Mouse (Mus musculus): ENCODE measurements around the gene 1700007K13Rik.

- TF ChIP-seq POLR2A (IDR thresholded peaks at IDR 0.05; ENCODE audit: insufficient read length, low read depth) (no peak), TCF3 (IDR thresholded peaks at IDR 0.05; ENCODE audit: insufficient read length, low read depth) (no peak), USF1 (IDR thresholded peaks at IDR 0.05; ENCODE audit: low read depth) (no peak), SRF (IDR thresholded peaks at IDR 0.05; ENCODE audit: control insufficient read depth, insufficient read length, low read depth) (no peak), REST (IDR thresholded peaks at IDR 0.05; ENCODE audit: insufficient read depth, insufficient read length) (no peak), TCF12 (IDR thresholded peaks at IDR 0.05; ENCODE audit: insufficient read depth, poor library complexity, severe bottlenecking) (no peak), POLR2AphosphoS2 (IDR thresholded peaks at IDR 0.05; ENCODE audit: insufficient read length, low read depth) (no peak), MYOG (IDR thresholded peaks at IDR 0.05; ENCODE audit: control insufficient read depth in 1 of 3, insufficient read depth in 1 of 3, insufficient read length in 2 of 3, low read depth in 2 of 3) (no peak), E2F4 (IDR thresholded peaks at IDR 0.05; ENCODE audit: insufficient read depth) (no peak), MAX (IDR thresholded peaks at IDR 0.05; ENCODE audit: low read depth) (no peak)
Observed at GRCm38 (mm10) chr2:28498431-28498830, 32.3 kb upstream of the 1700007K13Rik start.
